Mouse (Mus musculus): ENCODE measurements at regions not wholly inside any gene's neighbourhood (a gene's known extent, or its start where the extent isn't known, plus 50 kb on each side); places are given as distances from the start of the nearest gene placed in this dataset.

DNA sequence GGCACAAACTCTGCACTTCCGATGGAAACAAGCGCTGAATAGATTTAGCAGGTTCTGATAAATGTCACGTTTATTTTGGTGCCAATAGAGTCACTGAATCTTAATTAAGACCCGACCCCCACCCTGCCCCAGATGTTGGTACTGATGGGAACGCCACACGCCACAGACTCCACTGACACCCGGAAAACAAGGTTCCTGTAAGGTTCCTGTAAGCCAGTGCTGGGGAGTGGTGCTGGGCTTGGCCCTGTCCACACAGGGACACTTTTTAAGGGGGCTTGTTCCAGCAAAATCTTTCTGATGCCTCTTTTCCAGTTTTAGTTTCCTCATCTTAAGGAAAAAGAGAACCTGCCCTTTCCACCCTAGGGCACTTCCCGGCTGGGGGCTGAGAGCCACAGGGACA is 84.2 kb upstream of the Mafb start:
- no peak for TF ChIP-seq CTCF (IDR thresholded peaks at IDR 0.05; ENCODE audit: low read depth, low read length)
- no peak for TF ChIP-seq POLR2A (IDR thresholded peaks at IDR 0.05; ENCODE audit: borderline replicate concordance, low read depth, low read length)

All from bone marrow macrophage, adult 2 months (primary cell).